Mouse (Mus musculus) left cerebral cortex, adult 9 months (tissue): ENCODE results near the gene Cabp7.

Experiments used
- DNase-seq, 2 experiments: peaks; one replicate each; pipeline ENCODE4 v3.0.0; 2022; ENCODE audit warnings: low spot score in 2 of 2

The Cabp7 gene

DNA sequence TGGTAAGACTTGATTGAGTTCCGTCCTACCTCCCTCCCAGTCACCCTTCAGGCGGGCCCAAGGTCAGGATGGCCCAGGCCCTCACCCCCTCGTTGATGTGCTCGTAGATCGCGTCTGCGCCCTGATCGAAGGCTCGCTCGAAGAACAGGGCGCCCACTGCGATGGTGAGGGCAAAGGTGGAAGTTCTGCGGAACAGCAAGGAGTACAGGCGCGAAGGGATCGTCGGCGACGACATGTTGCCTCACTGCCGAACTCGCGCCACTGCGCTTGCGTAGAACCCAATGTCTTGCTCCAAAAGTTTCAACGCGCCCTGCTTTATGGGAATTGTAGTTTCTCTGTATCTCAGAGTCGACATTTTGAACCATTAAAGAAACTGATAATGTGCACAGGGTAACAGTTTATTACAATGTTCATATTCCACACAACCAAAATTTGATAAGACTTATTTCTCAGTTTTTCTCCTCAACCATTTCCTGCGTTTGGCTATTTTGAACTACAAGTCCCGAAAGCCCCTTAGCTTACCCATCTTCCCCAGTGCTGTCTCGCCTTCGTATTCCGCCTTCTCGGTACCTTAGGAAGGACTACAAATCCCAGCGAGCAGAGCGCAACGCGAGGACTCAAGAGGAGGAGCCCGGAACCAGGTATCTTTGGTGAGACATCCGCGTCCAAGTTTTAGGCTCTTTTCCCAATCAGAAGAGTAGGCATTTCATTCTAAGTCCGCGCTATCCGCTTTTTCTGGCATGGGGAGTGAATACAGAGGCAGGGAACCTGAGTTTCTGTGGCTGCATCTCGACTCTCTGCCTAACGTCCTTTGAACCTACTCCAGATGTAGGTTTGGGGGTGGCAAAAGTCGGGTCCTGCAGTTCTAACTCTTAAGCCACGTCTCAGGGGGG lies 42.3 kb downstream of the Cabp7 start, which contains the start of the genes Uqcr10 and Zmat5:
Gene Uqcr10 (minus strand): TSS at position 271 of the 893 bp plus-strand sequence.
Gene Zmat5 (plus strand): TSS at position 607 of the 893 bp plus-strand sequence.
- peak; percentile 90 to 94 for DNase-seq

DNA sequence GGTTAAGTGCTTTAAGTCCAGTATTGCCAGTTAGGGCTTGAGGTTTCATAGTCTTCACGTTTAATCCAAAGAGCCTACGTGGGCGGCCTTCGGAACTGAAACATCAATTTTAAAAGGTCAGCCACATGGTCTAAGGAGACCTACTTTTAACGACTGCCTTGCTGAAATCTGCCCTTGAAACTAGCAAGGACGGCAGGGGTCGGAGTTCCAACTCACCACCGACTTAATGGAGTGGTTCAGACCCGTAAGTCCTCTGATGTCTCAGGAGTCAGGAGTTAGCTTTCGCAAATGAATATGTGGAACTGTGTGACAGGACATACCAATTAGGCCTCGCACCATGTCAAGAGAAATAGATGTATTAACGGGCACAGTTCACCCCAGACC lies 42.9 kb downstream of the Cabp7 start:
- no peak for DNase-seq

DNA sequence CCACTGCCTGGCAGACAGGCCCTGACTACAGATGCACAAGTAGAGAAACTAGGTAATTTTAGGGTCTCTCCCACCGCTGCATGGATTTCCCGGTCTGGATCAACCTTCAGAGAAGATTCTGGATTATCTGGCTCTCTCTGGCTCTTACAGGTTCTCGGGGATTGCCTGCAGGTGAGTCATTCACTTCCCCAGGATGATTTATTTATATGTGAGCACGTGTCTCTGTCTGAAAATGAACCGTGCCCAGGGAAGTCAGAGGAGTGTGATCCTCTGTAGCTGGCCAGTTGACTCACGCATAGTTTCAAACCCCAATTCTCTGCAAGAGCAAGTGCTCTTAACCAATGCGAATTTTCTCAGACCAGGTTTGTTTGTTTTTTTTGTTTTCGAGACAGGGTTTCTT lies 45.9 kb downstream of the Cabp7 start:
- DNase-seq: no peak

DNA sequence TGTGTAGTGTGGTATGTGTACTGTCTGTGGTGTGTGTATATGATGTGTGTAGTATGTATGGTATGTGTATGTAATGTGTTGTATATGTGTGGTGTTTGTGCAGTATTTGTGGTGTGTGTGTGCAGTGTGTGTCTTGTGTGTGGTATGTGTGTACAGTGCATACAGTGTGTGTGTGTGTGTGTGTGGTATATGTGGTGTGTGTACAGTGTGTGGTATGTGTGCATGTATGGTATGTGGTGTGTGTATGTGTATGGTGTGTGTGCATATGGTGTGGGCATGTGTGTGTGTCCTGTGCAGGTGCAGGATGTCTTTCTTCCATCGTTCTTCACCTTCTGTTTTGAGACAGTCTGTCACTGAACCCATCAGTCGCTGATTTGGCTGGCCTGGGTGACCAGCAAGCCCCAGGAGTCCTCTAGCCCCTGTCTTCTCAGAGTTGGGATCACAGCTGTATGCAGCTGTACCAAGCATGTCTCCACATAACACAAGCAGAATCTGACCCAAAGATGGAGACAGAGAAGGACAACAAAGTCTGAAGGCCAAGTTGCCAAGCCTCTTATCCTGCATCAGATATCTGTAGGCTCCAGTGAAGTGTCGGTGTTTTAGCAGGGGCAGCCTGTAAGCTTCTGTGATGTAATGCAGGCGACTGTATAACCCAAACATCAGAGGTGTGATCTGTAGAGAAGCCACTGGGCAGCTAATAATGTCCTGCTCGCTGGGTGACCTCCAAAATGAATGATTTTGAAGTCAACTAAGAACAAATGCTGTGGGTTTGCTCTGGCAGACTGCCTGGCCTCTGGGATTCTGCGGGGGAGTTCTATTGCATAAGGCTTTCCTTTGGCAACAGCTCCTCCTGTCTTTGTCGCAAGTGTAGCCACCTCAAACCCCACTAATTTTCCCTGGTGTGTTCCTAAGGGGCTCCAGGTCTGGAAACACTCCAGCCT lies 49.3 kb downstream of the Cabp7 start:
- DNase-seq: peak in 1 of 2 experiments; percentile 76

DNA sequence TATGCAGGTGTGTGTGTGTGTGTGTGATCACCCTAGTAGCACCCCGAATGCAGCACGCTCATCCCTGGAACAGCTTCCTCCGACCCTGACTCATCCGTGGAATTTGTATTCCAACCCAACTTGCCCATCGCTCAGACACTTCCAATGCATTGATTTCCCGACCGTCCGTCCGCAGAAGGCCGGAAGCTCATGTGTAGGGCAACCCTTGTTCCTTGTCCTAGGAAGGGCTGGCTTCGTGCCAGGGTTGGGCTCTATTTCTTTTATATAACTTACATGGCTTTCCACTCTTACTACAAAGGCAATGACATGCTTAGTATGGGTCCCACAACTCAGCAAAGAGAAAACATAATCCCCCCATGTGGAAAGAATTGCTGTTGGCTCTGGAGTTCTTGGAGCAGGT lies 54.4 kb downstream of the Cabp7 start:
- DNase-seq: no peak

DNA sequence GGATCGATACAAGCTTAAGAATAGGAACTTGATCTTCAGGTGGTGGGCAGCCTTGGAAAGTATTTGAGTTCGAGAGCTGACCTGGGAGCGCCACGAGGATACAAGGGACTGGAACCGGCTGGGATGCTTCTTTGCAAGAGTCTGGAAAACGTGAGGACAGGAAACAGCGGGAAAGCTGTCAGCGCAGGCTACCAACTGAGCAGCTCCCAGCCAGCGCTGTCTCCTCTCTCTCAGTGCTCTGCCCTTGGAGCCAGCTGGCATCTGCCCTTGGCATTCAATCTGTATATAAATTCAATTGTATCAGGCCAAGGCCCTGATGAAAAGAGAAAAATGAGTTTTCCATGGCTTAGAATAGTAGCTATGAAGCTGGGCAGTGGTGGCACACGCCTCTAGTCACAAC lies 55.4 kb downstream of the Cabp7 start:
- no peak for DNase-seq

DNA sequence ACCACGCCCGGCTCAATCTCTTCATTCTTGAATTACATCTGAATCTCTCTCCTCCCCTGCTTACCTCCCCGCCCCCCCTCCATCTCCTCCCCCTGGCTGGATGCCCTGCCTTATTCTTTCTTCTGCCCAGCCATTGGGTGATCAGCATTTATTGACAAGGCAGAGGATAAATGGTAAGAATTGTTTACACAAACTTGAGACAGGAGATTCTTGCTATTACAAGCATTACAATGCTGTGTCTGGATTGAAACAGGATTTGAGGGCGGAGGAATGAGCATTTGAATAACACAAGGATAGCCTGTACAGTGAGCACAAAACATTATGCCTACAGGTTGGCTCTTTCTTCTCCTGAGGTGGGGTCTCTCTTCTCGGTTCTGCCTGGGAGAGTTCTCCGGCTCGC lies 56.2 kb downstream of the Cabp7 start:
- no peak for DNase-seq

DNA sequence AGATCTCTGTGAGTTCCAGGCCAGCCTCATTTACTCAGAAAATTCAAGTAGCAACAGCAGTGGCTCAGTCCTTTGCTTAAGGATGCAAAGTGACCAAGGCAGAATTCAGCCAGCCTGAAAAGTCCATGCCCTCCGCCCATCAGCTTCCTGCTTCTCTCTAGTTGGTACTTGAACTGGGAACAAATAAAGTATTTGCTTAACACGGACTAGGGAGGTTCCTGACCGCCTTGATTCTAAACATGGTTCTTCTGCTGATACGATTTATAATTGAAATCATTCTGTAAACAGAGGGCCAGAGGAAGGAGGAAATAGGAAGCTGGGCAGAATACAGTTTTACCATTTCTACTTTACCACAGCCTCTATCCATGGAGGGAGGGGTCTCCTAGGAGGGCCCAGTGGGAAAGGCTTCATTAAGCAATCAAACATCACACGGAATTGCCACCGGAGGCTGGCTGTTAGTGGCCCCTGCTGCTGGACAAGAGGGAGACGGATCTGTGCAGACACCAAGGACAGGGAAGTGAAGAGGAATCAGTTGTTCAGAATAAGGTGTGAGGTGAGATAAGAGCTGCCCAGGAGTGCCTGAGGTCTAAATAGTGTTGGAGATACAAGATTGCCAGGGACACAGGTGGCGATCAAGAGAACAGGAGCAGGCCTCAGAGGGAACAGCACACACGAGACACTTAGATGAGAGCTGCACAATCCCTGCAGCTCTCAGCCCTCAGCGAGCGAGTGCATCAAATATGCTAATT lies 57.8 kb downstream of the Cabp7 start:
- DNase-seq: no peak

DNA sequence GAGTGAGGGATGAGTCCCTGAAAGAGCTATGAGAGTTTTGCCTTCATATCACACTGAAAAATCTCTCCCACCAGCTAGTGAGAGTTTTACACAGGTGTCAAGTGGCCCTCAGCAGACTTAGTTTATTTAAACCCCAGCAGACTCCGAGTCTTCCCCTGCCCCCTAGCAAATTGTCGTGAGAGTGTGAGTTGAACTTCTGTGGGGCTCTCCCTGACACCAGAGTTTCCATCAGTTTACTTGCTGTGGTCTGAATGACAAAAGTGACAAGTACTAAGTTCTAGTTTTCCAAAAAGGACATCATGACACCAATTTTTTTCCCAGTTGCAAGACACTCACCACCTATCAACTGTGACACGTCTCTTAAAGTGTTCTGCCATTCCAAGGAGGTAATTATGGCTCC lies 58.7 kb downstream of the Cabp7 start:
- no peak for DNase-seq

DNA sequence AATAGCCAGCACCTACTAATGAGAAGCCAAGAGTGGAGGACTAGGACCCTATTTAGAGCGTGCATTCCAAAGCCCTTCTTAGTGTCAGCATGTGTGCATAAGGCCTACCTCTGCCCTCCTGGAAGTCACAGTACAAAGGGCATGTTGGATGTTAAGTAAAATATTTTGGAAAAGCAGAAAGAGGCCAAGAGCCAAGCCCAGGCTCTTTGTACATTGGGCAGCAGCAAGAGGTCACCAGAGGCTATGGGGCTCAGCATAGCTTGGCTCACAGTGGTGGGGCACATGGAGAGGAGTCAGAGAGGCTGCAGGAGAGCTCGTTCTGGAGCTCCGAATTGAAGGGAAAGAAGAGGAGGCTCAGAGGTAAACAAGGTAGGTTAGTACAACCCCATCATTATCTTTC lies 59.6 kb downstream of the Cabp7 start:
- no peak for DNase-seq
